ENCODE assay signal across 11 mouse cellular contexts in the genomic region with DNA sequence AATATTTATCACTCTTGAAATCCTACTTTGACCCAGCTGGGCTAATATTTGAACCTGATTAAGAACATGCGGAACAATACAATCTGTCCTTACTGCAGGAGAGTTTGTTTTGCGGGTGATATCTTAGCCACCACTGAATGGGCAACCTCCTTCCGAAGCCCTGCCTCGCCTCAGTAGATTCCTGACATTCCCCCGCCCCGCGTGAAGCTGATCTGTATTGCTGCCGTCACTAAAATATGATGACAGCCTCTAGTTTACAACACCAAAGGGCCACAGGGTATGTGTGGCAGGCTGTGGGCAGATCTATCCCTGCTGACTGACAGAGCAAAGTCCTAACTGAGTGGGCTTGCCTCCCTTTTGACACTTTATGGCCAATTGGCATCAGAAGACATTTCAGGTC. TPM values are rescaled to one million over a fixed set of nuclear protein-coding genes. Genes with fewer than 3 reads are reported as not detected.
A peak's percentile ranks its signal among the peaks of the same experiment; 100 is the strongest.
DNase-seq lines count a peak whose midpoint lies in the region; ATAC-seq lines count a peak whose summit lies in the region.
"Had no signal": no experiment of that assay in that cellular context is flagged by ENCODE, and none has a peak within 500 bp of the region (broad histone marks: within the 10 kb centered on the region; RNA-seq: fewer than 3 reads in every experiment).

No protein-coding gene starts in this region.

- H3K9me3 ChIP-seq in heart, embryonic 12.5 days (replicated peaks) = no peaks in the 10 kb centered on the region; the same call in 1 of the 2 replicates
- H3K9me3 ChIP-seq in kidney, embryonic 15.5 days (replicated peaks) = no peaks in the 10 kb centered on the region

- peak overlapping the region; percentile 78 for H3K27ac ChIP-seq in heart, embryonic 12.5 days (ENCODE audit: poor library complexity, severe bottlenecking)
- no peak overlapping the region for H3K27ac ChIP-seq in kidney, embryonic 15.5 days

- peak; percentile 83 for DNase-seq in heart, adult 11 months
- no peak for DNase-seq in heart, postnatal 36 days
- DNase-seq in lung, postnatal 14 days = peak; percentile 39
- no peak for DNase-seq in embryo, embryonic 10.5 days (ENCODE audit: low spot score)
- no peak for DNase-seq in urinary bladder, postnatal 14 days (ENCODE audit: low spot score)
- DNase-seq in T-cell, adult 2 months (ENCODE audit: low spot score) = no peak
- DNase-seq: adrenal gland, postnatal 36 days; cerebellum, adult 11 months; midbrain, embryonic 14.5 days had no signal

- WGBS in heart, embryonic 12.5 days = 25% methylated on average over 8 of the region's 8 CpGs
- 52% methylated on average over 8 of the region's 8 CpGs for WGBS in kidney, embryonic 15.5 days

- H3K4me2 ChIP-seq in heart, embryonic 12.5 days = peak overlapping the region; percentile 45
- H3K4me2 ChIP-seq in kidney, embryonic 15.5 days = no peak overlapping the region

- no peaks in the 10 kb centered on the region for H3K27me3 ChIP-seq in heart, embryonic 12.5 days (replicated peaks)
- H3K27me3 ChIP-seq in kidney, embryonic 15.5 days = 0 out of 2 replicates have a peak, but pooled peaks cover 4% of the 10 kb centered on the region

- no peak overlapping the region for H3K9ac ChIP-seq in heart, embryonic 12.5 days
- no peak overlapping the region for H3K9ac ChIP-seq in kidney, embryonic 15.5 days

- no peak overlapping the region for H3K4me3 ChIP-seq in heart, embryonic 12.5 days
- no peak overlapping the region for H3K4me3 ChIP-seq in kidney, embryonic 15.5 days (replicated peaks)

- H3K4me1 ChIP-seq in heart, embryonic 12.5 days (replicated peaks) = peaks cover 56% of the 10 kb centered on the region
- peaks cover 8% of the 10 kb centered on the region for H3K4me1 ChIP-seq in kidney, embryonic 15.5 days

- intact Hi-C loops in heart, postnatal 36 days (cut with DNase I) = no loop called here

- peak; percentile 53; the same call in 1 of the 2 replicates for ATAC-seq in heart, embryonic 12.5 days (ENCODE audit: insufficient number of reproducible peaks, low FRiP score)
- ATAC-seq in kidney, embryonic 15.5 days (replicated peaks; ENCODE audit: low FRiP score) = peak; percentile 44; the same call in 1 of the 2 replicates

- peaks cover 3% of the 10 kb centered on the region; the same call in 1 of the 2 replicates for H3K36me3 ChIP-seq in heart, embryonic 12.5 days
- H3K36me3 ChIP-seq in kidney, embryonic 15.5 days = no peaks in the 10 kb centered on the region

RNA-seq across cellular contexts. Expression of gene Zfp622, which starts 38.9 kb away (rescaled TPM):
- total RNA-seq in heart, postnatal 36 days (2021) = 10 to 100 TPM; 22.0 to 24.0 TPM
- 24.2 and 25.4 TPM in 2 replicates for polyA plus RNA-seq in heart, embryonic 12.5 days (2016; fragmentation: Nextera tagmentation; extraction: Ambion mirVana)
- 28.6 and 32.8 TPM in 2 replicates for polyA plus RNA-seq in kidney, embryonic 15.5 days (2015; fragmentation: Nextera tagmentation; extraction: Ambion mirVana)

Comparison
In these comparisons a context has a peak if more than half of its experiments do, and no peak if none do; other contexts are left out.
1. DNase-seq: peak in heart, adult 11 months (single experiment) and lung, postnatal 14 days (single experiment); none in heart, postnatal 36 days (0 of 2), embryo, embryonic 10.5 days (single experiment), urinary bladder, postnatal 14 days (single experiment) and T-cell, adult 2 months (single experiment).